Mouse (Mus musculus) layer of hippocampus, postnatal 25 days (tissue): ENCODE results near the gene Psme4. TPM values are rescaled to one million over a fixed set of nuclear protein-coding genes. Genes with fewer than 3 reads are reported as not detected.

Experiments
- DNase-seq, 2 experiments: peaks; one replicate each; pipeline ENCODE4 v3.0.0; 2022; ENCODE audit warnings: mixed read lengths in 2 of 2, low spot score in 1 of 2; ENCODE audit errors: extremely low spot score in 1 of 2
- total RNA-seq, 2 experiments: library from RNA; stranded (reverse); gene quantifications; 2 replicates each; pipeline ENCODE4 v1.2.3; 2021

Psme4 gene
- total RNA-seq, 2 experiments from 2014 or later = 35.1 to 47.1 TPM

- DNase-seq = no peak
These were observed 10.1 kb downstream of the Psme4 start for GRCm38 (mm10) chr11:30781612-30782011.

DNA sequence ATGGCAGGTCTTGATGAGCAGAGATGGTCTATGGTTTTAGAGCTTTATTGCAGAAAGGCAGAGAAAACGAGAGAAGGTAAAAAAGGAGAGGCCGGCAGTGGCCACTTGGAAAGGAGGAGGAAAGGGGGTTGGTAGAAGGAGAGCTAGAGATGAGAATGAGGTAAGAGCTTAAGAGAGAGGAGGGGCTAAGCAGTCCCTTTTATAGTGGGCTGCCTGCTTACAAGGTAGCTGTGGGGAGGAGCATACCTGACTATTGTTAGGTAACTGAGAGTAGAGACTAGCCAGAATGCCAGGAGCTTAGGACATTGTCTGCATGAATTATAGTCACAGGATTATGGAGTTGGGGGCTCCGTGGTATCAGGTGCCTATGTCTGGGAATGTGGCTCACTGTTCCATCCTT, 14.0 kb downstream of the Psme4 start:
- no peak for DNase-seq

DNA sequence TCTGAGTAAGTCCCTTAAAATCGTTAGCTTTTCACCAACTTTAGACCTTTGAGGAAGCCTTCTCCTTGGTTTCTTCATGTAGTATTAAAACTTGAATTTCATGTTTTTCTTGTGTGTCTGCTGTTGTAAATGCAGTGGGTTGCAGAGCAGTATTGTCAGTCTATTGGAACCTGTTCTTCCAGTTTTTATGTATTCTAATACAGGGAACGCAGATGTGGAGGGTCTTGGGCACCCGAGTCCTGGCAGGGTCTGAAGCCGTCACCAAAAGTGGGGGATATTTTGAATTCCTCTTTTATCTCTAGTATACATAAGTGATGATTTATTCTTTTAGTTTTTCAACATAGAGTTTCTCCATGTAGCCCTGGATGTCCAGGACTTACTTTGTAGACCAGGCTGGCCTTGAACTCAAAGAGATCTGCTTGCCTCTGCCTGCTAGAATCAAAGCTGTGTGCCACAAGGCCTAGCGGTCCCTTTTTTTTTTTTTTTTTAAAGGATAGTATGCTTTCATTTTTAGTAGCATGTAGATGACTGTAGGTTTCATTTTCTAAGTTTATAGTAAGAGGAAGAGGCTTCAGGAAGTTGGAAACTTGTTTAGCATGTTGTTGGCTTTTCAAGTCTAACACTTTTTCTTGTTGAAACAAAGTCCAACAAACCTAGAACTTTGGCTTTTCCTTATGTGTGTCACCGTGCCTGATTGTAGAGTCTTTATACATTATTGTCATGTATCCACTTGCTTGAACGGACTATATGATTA, 14.9 kb downstream of the Psme4 start:
- DNase-seq = no peak

- DNase-seq = no peak
These were observed 21.2 kb downstream of the Psme4 start for GRCm38 (mm10) chr11:30792680-30793079.

GRCm38 (mm10) chr11:30793753-30794152, 22.2 kb downstream of the Psme4 start:
- DNase-seq = no peak

GRCm38 (mm10) chr11:30797236-30797635, 25.7 kb downstream of the Psme4 start:
- no peak for DNase-seq

- DNase-seq = peak in 1 of 2 experiments; percentile 33
These were observed 28.0 kb downstream of the Psme4 start for GRCm38 (mm10) chr11:30799496-30799895.

GRCm38 (mm10) chr11:30800091-30800490, 28.6 kb downstream of the Psme4 start:
- DNase-seq = no peak

- DNase-seq = no peak
These were observed 30.9 kb downstream of the Psme4 start for GRCm38 (mm10) chr11:30802421-30802820.

- no peak for DNase-seq
These were observed 49.6 kb downstream of the Psme4 start for GRCm38 (mm10) chr11:30821116-30821515.

GRCm38 (mm10) chr11:30838793-30839192, 67.3 kb downstream of the Psme4 start:
- no peak for DNase-seq

- no peak for DNase-seq
These were observed 72.8 kb downstream of the Psme4 start for GRCm38 (mm10) chr11:30844355-30844754.

GRCm38 (mm10) chr11:30872425-30872824, 100.9 kb downstream of the Psme4 start:
- no peak for DNase-seq

- DNase-seq = peak; percentile 55 to 66
These were observed 113.8 kb downstream of the Psme4 start, which contains the start of the genes Gpr75 and Asb3 for GRCm38 (mm10) chr11:30885171-30885871. Gene Gpr75 (plus strand): TSS chr11:30885358. Gene Asb3 (plus strand): TSS chr11:30885416.

DNA sequence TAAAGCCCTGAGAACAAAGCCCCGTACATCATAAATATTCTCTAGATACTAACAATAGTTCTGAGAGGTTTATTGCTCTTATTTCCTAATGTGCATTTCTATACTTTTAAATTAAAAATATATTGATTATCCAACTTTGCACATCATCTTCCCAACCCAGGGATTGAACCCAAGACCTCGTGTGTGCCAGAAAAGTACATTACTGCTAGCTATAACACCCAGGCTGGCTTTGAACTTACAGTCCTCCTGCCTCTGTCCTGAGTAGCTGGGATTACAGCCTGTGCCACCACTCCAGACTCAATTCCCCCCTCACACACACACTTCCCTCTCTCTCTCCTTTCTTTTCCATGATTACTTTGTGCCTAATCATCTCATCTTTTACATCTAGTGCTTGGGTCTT, 116.6 kb downstream of the Psme4 start:
- no peak for DNase-seq

- no peak for DNase-seq
These were observed 124.7 kb downstream of the Psme4 start for GRCm38 (mm10) chr11:30896201-30896600.

DNA sequence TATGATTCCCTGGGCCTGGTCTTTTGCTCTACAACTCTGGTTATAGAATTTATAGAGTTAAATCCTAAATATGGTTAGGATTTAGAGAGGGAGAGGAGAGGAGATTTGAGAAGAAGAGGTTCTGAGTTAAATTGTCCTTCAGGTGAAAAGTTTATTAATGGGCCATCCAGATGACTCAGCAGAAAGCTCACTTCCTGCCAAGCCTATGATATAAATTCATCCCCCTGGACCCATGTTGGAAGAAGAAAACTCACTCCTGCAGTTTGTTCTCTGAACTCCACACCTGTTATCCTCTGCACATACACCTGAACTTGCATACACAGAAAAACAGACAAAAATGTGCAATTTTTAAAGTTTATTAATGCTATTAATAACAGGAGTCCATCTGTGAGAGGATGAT, 127.8 kb downstream of the Psme4 start:
- DNase-seq = no peak

DNA sequence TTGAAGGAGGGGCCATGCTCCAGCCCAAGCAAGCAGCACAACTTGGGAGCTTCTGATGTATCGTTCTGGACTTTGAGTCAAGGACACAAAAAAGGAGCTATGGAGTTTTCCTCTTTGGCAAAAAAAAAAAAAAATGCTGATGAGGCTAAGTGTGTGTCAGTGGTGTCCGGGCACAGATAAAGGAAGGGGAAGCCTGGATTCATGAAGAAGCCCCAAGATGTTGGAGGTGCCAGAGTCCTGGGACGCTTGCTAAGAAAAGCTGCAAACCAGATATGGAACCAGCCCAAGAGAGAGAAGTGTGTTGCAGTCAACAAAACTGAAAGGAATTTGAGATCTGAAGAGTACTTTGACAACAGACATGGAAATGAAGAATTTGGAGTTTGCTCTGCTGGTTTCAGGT, 140.8 kb downstream of the Psme4 start:
- no peak for DNase-seq

DNA sequence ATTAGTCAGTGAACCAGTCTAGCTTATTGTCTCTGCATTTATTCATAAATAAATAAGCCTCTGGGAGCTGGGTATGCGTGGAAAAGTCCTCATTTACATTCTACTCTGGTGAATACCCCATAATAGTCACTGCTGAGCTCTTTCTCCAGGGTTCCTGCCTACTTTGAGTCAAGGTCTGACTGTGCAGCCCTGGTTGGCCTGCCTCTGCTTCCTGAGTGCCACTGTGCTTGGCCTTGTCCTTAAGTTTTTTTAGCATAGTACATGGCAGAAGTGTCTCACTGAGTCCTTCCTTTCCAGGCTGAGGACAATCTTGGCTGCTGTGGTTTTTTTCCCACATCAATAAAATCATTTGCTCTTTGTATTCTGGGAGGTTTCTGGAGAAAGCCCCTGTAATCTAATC, 149.1 kb downstream of the Psme4 start:
- DNase-seq = no peak

GRCm38 (mm10) chr11:30923283-30923682, 151.8 kb downstream of the Psme4 start:
- DNase-seq = no peak

DNA sequence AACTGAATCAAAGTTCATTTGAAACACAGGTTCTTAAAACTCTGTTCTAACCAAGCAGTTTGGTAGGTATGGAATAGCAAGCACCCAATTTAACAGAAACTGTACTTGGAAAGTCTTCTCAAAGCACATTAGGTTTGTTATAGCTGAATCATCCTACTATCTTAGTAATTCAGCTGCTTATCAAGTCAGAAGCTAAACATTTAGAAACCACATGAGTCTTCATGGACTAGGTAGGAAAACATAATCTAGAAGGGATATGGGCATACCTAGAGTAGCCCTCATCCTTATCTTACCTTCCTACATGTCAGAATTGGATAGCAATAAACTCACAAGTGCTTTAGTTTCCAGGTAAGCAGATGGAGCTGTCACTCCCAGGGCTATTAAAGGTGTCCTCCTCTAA, 156.6 kb downstream of the Psme4 start:
- no peak for DNase-seq

GRCm38 (mm10) chr11:30928498-30928897, 157.0 kb downstream of the Psme4 start:
- DNase-seq = no peak
